Mouse (Mus musculus) gonadal fat pad, adult 2 months (tissue): Measurements from ENCODE around the gene Prepl. TPM values are rescaled to one million over a fixed set of nuclear protein-coding genes. Genes with fewer than 3 reads are reported as not detected.

Experiments used
- DNase-seq: peaks from one replicate; pipeline ENCODE4 v3.0.0-alpha.2; 2012; ENCODE audit warnings: low read depth
- polyA plus RNA-seq: library from polyadenylated mRNA; depleted of rRNA; stranded (reverse); fragments of >200 nt; gene quantifications from 2 replicates; pipeline ENCODE4 v1.2.3, GENCODE M21; 2012; rRNA removed

Gene Prepl
- polyA plus RNA-seq, 1 experiment: 16.4 TPM

DNA sequence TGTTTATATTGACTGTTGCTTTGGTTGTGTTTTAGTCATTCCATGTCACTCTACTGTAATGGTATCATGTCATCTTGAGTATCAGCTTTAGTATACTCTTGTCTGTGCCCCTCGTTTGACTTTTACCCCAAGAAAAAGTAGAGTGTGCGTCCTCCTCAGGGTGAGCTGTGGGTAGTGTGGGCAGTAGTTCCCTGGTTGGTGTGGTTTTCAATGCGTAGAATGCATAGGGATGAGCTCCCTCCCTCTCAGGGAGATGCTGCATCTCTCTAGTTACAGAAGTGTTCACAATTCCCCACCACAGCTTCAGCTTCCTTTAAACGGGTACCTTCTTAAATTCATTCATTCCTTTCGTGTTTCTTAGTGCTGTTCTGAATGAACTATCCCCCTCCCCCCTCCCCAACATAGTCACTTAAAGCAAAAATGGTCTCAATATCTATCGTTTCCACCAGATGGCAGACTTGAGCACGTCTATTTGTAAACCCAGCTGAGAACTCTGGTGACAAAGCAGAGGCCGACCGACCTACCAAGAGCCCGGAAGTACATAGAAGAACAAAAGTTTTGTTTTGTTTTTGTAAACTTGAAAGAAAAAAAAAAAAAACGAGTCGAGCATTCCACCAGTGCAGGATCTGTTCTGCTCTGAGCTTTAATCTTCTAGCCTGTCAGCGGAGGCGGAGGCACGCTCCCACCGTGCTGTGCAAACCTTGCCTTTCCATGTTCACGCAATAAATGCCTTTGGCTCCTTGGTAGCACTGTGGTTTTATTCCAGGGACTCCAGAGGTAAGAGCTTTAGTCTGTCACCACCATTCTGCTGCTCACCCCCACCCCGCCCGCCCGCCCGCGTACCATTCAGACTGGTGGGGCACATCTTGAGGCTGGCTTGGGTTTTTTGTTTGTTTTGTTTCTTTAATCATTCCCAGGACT is 66.5 kb downstream of the Prepl start:
- DNase-seq: no peak

DNA sequence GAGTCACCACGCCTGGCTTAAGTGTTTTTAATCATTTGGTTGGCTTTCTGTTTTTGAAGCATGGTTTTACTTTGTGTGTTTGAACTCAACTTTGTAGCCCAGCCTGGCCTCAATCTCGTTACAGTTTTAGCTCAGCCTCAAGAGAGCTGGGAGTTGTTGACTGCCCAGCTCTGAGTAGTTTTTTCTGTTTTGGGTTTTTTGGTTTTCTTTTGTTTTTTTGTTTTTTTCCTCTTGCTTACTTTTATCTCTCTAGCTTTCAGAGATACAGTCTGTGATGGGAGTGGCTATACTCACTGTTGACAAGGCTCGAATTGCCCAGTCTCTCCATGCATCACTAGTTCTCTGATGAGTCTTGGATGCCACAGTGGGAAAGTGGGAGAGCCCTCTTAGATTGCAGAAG is 69.7 kb downstream of the Prepl start:
- no peak for DNase-seq

DNA sequence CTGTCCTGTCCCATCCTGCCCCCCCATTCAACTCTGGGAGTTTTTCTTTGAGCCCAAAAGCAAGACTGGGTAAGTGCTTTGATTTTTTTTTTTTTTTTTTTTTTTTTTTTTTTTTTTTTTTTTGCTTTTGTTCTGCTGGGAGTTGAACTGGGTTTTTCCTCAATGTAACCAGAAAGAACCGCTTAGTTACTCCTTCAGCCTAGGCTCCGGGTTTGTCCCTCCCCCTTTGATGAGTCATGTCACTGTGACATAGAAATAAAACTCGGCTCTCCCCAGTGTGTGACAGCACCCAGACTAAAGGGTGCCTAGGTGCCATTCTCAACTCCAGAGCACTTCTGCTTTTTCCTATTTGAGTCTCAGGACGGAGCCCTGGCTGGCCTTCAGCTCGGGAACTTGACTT is 71.2 kb downstream of the Prepl start:
- DNase-seq: no peak

DNA sequence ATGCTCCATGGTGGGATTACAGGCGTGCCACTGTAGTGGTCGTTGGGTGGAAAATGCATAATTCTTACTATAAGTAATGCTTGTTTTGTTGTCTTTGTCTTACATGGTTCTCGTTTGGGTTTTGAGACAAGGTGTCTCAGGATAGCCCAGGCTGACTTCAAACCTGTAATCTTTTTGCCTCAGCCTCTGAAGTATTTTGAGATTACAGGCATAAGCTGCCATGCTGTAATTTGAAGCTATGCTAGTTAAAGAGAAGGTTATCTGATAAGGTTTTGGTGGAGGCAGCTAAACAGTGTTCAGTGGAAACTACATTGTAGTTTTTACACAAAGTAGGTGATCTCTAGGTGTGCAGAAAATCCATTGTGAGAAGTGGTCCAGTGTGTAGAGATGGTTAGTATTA is 71.7 kb downstream of the Prepl start:
- DNase-seq: no peak

DNA sequence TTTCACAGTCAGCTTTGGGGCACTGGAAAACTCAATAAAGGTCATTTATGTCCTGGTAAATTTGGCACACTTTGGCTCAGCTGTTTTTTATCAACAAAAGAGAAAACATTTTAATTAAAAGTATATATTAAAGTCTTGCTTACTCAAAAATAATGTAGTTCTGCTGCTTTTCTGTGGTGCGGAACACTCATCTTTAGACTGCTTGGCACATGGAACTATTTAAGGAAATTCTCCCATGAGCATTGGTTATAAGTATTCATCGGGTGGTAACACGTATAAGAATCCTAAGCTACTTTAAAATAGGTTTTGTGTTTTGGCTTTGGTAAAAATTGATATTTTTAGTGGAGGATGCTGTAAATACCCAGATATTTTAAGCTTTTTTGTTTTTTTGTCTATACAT is 75.4 kb downstream of the Prepl start:
- DNase-seq: no peak

DNA sequence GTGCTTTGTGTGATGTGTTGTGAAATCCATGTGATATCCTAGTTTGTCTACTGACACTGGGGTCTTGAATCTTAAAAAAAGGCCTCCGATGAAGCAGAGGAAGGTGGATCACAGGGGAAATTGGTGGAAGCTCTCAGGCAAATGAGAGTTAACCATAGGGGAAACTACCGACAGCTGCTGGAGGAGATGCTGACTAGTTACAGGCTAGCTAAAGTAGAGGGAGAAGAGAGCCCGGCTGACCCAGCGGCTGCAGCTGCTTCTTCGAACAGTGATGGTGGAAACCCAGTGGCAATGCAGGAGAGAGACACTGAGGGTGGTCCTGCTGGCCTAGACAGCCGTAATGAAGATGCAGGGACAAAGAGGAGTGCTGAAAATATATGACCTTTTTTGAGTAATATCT is 76.6 kb downstream of the Prepl start:
- no peak for DNase-seq

Other genes with a start within 250 kb of the Prepl start
- gene Ppm1b, start 133.5 kb downstream of the Prepl start, polyA plus RNA-seq: 28.5 and 37.3 TPM in 2 replicates
- gene Slc3a1, start 61.9 kb downstream of the Prepl start, polyA plus RNA-seq: 0.36 and 0.42 TPM in 2 replicates
- 2.5 and 3.3 TPM in 2 replicates for gene Camkmt, start 311 bp upstream of the Prepl start, polyA plus RNA-seq